Mouse (Mus musculus): ENCODE data around the gene Mrps35. TPM values are rescaled to one million over a fixed set of nuclear protein-coding genes. Genes with fewer than 3 reads are reported as not detected.

The Mrps35 gene
- polyA plus RNA-seq, 1 experiment from 2014 or later, result 78.5 TPM

GRCm38 (mm10) chr6:147064944-147065261, 22.3 kb downstream of the Mrps35 start:
- no peaks in the 10 kb centered on the region for H3K9me3 ChIP-seq (ENCODE audit: control insufficient read depth, low read length)
- H3K4me3 ChIP-seq (replicated peaks; ENCODE audit: low read length), result no peak overlapping the region
- peaks cover 11% of the 10 kb centered on the region for H3K36me3 ChIP-seq (ENCODE audit: control insufficient read depth, insufficient read depth)
- no peaks in the 10 kb centered on the region for H3K27me3 ChIP-seq (replicated peaks; ENCODE audit: control insufficient read depth, insufficient read depth, low read length)
- ATAC-seq, result no peak
- H3K4me1 ChIP-seq (replicated peaks; ENCODE audit: control insufficient read depth, insufficient read depth, low read length), result peaks cover 11% of the 10 kb centered on the region
- 95% methylated on average over 6 of the region's 6 CpGs for WGBS
- H3K27ac ChIP-seq (ENCODE audit: low read length), result no peak overlapping the region
- no peak overlapping the region for H3K4me2 ChIP-seq (ENCODE audit: low read length)
- H3K9ac ChIP-seq (replicated peaks; ENCODE audit: low read depth, low read length), result no peak overlapping the region

GRCm38 (mm10) chr6:147075808-147076387, 33.3 kb downstream of the Mrps35 start:
- H3K9ac ChIP-seq (replicated peaks; ENCODE audit: low read depth, low read length), result no peak overlapping the region
- peaks cover 2% of the 10 kb centered on the region; the same call in 1 of the 2 replicates for H3K36me3 ChIP-seq (ENCODE audit: control insufficient read depth, insufficient read depth)
- no peaks in the 10 kb centered on the region for H3K27me3 ChIP-seq (replicated peaks; ENCODE audit: control insufficient read depth, insufficient read depth, low read length)
- H3K4me2 ChIP-seq (ENCODE audit: low read length), result no peak overlapping the region
- H3K9me3 ChIP-seq (ENCODE audit: control insufficient read depth, low read length), result no peaks in the 10 kb centered on the region
- ATAC-seq, result peak; percentile 75
- H3K27ac ChIP-seq (ENCODE audit: low read length), result peak overlapping the region; percentile 29; the same call in 1 of the 2 replicates
- WGBS, result 16% methylated on average over 5 of the region's 5 CpGs
- no peak overlapping the region for H3K4me3 ChIP-seq (replicated peaks; ENCODE audit: low read length)
- peaks cover 4% of the 10 kb centered on the region for H3K4me1 ChIP-seq (replicated peaks; ENCODE audit: control insufficient read depth, insufficient read depth, low read length)

- no peaks in the 10 kb centered on the region for H3K27me3 ChIP-seq (replicated peaks; ENCODE audit: control insufficient read depth, insufficient read depth, low read length)
- ATAC-seq, result peak; percentile 72
- no peaks in the 10 kb centered on the region for H3K9me3 ChIP-seq (ENCODE audit: control insufficient read depth, low read length)
- H3K4me1 ChIP-seq (replicated peaks; ENCODE audit: control insufficient read depth, insufficient read depth, low read length), result peaks cover 4% of the 10 kb centered on the region
- H3K36me3 ChIP-seq (ENCODE audit: control insufficient read depth, insufficient read depth), result no peaks in the 10 kb centered on the region
- WGBS, result 77% methylated on average over 7 of the region's 8 CpGs
- no peak overlapping the region for H3K4me3 ChIP-seq (replicated peaks; ENCODE audit: low read length)
- H3K27ac ChIP-seq (ENCODE audit: low read length), result no peak overlapping the region
- no peak overlapping the region for H3K9ac ChIP-seq (replicated peaks; ENCODE audit: low read depth, low read length)
- no peak overlapping the region for H3K4me2 ChIP-seq (ENCODE audit: low read length)
These were observed 34.3 kb downstream of the Mrps35 start for GRCm38 (mm10) chr6:147076878-147077277.

- Histone ChIP-seq H3K27me3 (replicated peaks; ENCODE audit: control insufficient read depth, insufficient read depth, low read length) (no peaks in the 10 kb centered on the region), H3K36me3 (ENCODE audit: control insufficient read depth, insufficient read depth) (no peaks in the 10 kb centered on the region), H3K9me3 (ENCODE audit: control insufficient read depth, low read length) (no peaks in the 10 kb centered on the region), H3K27ac (ENCODE audit: low read length) (no peak overlapping the region), H3K4me3 (replicated peaks; ENCODE audit: low read length) (no peak overlapping the region), H3K4me1 (replicated peaks; ENCODE audit: control insufficient read depth, insufficient read depth, low read length) (peaks cover 4% of the 10 kb centered on the region), H3K4me2 (ENCODE audit: low read length) (no peak overlapping the region), H3K9ac (replicated peaks; ENCODE audit: low read depth, low read length) (no peak overlapping the region)
- no peak for ATAC-seq
- 93% methylated on average over 10 of the region's 10 CpGs for WGBS
These were observed 37.4 kb downstream of the Mrps35 start for GRCm38 (mm10) chr6:147079919-147080318.

DNA sequence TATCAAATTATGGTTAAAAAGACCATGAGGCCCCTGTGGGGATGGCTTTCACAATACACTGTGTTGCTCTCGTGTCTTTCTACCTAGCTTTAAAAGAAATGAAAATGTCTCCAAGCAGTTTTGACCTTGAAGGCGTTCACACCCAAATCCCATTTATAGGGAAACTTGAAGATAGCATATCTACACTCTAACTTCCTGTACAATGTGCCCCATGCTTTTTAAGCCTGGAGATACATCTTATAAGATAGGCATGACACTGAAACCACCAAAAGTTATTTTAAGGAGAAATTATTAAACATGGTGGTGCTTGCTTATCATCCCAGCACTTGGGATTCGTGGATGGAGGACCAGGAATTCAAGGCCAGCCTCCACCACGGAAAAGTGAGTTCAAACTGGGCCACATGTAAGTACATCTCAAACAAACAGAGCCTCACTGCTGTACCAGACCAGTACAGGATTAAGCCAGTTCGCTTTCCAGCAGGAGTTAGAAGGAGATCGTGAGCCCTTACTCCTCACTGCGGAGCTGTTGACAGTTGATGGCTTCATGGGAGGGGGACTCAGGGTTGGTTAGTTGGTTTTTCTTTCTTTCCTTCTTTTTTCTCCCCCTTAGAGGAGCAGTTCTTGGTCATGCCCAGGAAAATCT, 43.0 kb downstream of the Mrps35 start:
- H3K9ac ChIP-seq (replicated peaks; ENCODE audit: low read depth, low read length), result no peak overlapping the region
- no peak for ATAC-seq
- H3K36me3 ChIP-seq (ENCODE audit: control insufficient read depth, insufficient read depth), result no peaks in the 10 kb centered on the region
- H3K27ac ChIP-seq (ENCODE audit: low read length), result no peak overlapping the region
- H3K4me2 ChIP-seq (ENCODE audit: low read length), result no peak overlapping the region
- H3K4me1 ChIP-seq (replicated peaks; ENCODE audit: control insufficient read depth, insufficient read depth, low read length), result peaks cover 12% of the 10 kb centered on the region
- H3K9me3 ChIP-seq (ENCODE audit: control insufficient read depth, low read length), result no peaks in the 10 kb centered on the region
- H3K4me3 ChIP-seq (replicated peaks; ENCODE audit: low read length), result no peak overlapping the region
- 59% methylated on average over 7 of the region's 7 CpGs for WGBS
- H3K27me3 ChIP-seq (replicated peaks; ENCODE audit: control insufficient read depth, insufficient read depth, low read length), result no peaks in the 10 kb centered on the region

GRCm38 (mm10) chr6:147086594-147087225, 44.1 kb downstream of the Mrps35 start, which contains the start of gene Mansc4:
TSS of gene Mansc4 (minus strand) at chr6:147087032.
- Histone ChIP-seq H3K4me3 (replicated peaks; ENCODE audit: low read length) (peak within 1 kb of the TSS; percentile 26), H3K27ac (ENCODE audit: low read length) (no peak within 1 kb of the TSS), H3K27me3 (replicated peaks; ENCODE audit: control insufficient read depth, insufficient read depth, low read length) (no peaks in the 10 kb centered on the region), H3K9ac (replicated peaks; ENCODE audit: low read depth, low read length) (peak within 1 kb of the TSS; percentile 42), H3K4me1 (replicated peaks; ENCODE audit: control insufficient read depth, insufficient read depth, low read length) (peaks cover 17% of the 10 kb centered on the region), H3K36me3 (ENCODE audit: control insufficient read depth, insufficient read depth) (no peaks in the 10 kb centered on the region), H3K9me3 (ENCODE audit: control insufficient read depth, low read length) (no peaks in the 10 kb centered on the region), H3K4me2 (ENCODE audit: low read length) (peak within 1 kb of the TSS; percentile 53)
- WGBS, result 5% methylated on average over 20 of the region's 20 CpGs
- peak; percentile 4; the same call in 1 of the 2 replicates for ATAC-seq

GRCm38 (mm10) chr6:147087736-147088135, 45.2 kb downstream of the Mrps35 start:
- no peak overlapping the region for H3K4me3 ChIP-seq (replicated peaks; ENCODE audit: low read length)
- no peak for ATAC-seq
- no peaks in the 10 kb centered on the region for H3K27me3 ChIP-seq (replicated peaks; ENCODE audit: control insufficient read depth, insufficient read depth, low read length)
- peaks cover 22% of the 10 kb centered on the region for H3K4me1 ChIP-seq (replicated peaks; ENCODE audit: control insufficient read depth, insufficient read depth, low read length)
- no peak overlapping the region for H3K9ac ChIP-seq (replicated peaks; ENCODE audit: low read depth, low read length)
- no peak overlapping the region for H3K27ac ChIP-seq (ENCODE audit: low read length)
- no peaks in the 10 kb centered on the region for H3K9me3 ChIP-seq (ENCODE audit: control insufficient read depth, low read length)
- H3K4me2 ChIP-seq (ENCODE audit: low read length), result no peak overlapping the region
- no peaks in the 10 kb centered on the region for H3K36me3 ChIP-seq (ENCODE audit: control insufficient read depth, insufficient read depth)
- 49% methylated on average over 7 of the region's 7 CpGs for WGBS

GRCm38 (mm10) chr6:147088517-147088916, 46.0 kb downstream of the Mrps35 start:
- no peak for ATAC-seq
- Histone ChIP-seq H3K27me3 (replicated peaks; ENCODE audit: control insufficient read depth, insufficient read depth, low read length) (no peaks in the 10 kb centered on the region), H3K36me3 (ENCODE audit: control insufficient read depth, insufficient read depth) (no peaks in the 10 kb centered on the region), H3K4me2 (ENCODE audit: low read length) (no peak overlapping the region), H3K9me3 (ENCODE audit: control insufficient read depth, low read length) (no peaks in the 10 kb centered on the region), H3K4me1 (replicated peaks; ENCODE audit: control insufficient read depth, insufficient read depth, low read length) (peaks cover 27% of the 10 kb centered on the region), H3K9ac (replicated peaks; ENCODE audit: low read depth, low read length) (no peak overlapping the region), H3K27ac (ENCODE audit: low read length) (no peak overlapping the region), H3K4me3 (replicated peaks; ENCODE audit: low read length) (no peak overlapping the region)
- WGBS, result 79% methylated on average over 3 of the region's 3 CpGs

GRCm38 (mm10) chr6:147090191-147090590, 47.6 kb downstream of the Mrps35 start:
- Histone ChIP-seq H3K4me3 (replicated peaks; ENCODE audit: low read length) (peak overlapping the region; percentile 76), H3K4me2 (ENCODE audit: low read length) (peak overlapping the region; percentile 86), H3K9ac (replicated peaks; ENCODE audit: low read depth, low read length) (no peak overlapping the region), H3K27ac (ENCODE audit: low read length) (no peak overlapping the region), H3K27me3 (replicated peaks; ENCODE audit: control insufficient read depth, insufficient read depth, low read length) (no peaks in the 10 kb centered on the region), H3K9me3 (ENCODE audit: control insufficient read depth, low read length) (no peaks in the 10 kb centered on the region), H3K4me1 (replicated peaks; ENCODE audit: control insufficient read depth, insufficient read depth, low read length) (peaks cover 38% of the 10 kb centered on the region), H3K36me3 (ENCODE audit: control insufficient read depth, insufficient read depth) (no peaks in the 10 kb centered on the region)
- 57% methylated on average over 5 of the region's 5 CpGs for WGBS
- no peak for ATAC-seq
